Mouse (Mus musculus): ENCODE results near the gene Galnt6.

GRCm38 (mm10) chr15:100669337-100669736, 59.8 kb downstream of the Galnt6 start, which contains the start of gene Bin2:
- no peak for TF ChIP-seq CTCF (IDR thresholded peaks at IDR 0.05; ENCODE audit: control insufficient read depth, insufficient read depth, insufficient read length)
- no peak for TF ChIP-seq MYOD1 (IDR thresholded peaks at IDR 0.05; ENCODE audit: control insufficient read depth, insufficient read length, low read depth)

All from C2C12 (cell line).